Mouse (Mus musculus): ENCODE results near the gene Bmp8a.
"Not testable (repeated sequence)": the region's sequence is repeated elsewhere in the genome, so short reads cannot be mapped to it uniquely, and the experiment has no call there.

Bmp8a gene

DNA sequence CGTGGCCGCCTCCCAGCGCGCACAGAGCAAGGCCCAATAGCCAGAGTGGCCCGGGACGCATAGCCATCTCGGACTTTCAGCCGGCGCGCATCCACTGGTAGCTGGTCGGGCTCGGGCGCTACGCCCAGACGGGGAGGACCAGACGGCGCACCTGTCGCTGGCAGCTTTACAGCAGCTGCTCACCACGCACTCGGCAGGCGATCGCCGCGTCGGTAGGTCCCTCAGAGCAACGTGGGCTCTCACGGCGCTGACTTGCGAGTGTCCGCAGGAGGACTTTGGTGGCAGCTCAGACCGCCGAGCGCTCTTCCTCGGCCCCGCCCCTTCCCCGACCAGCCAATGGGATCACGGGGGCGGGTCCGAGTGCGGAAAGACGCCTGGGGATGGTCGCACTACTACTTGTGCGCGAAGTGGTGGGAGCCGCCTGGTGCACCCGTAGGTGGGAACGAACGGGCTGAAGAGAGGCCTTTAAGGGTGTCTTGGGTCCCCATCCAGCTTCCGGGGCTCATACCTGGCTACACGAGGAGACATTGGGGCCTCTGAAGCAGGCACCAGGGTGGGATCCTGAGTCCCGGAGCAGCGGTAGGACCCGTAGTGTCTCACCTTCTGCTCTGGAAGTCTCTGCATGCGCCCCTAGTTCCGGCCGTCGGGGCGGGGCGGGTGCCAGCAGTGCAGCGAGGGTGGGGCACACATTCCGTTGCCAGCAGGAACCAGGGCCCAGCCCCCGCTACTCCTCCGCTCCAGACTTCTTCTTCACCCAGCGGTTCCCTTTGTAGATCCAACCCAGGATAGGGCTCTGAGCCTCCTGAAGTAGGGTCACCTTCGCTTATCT lies at the start of gene Bmp8a:
Bmp8a (minus strand) TSS at position 611 of the 829 bp plus-strand sequence.
- peak; percentile 59 for DNase-seq

DNA sequence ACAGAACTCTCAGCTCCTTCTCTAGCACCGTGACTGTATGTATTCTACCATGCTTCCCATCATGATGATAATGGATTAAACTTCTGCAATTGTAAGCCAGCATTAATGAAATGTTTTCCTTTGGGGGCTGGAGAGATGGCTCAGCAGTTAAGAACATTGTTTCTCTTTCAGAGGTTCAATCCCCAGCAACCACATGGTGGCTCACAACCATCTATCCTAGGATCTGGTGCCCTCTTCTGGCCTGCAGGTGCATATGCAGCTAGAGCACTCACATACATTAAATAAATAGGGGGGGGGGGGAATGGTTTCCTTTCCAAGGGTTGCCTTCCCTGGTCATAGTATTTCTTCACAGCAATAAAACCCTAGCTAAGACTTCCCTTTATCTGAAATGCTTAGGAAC lies 49.1 kb upstream of the Bmp8a start:
- DNase-seq: peak; percentile 42

DNA sequence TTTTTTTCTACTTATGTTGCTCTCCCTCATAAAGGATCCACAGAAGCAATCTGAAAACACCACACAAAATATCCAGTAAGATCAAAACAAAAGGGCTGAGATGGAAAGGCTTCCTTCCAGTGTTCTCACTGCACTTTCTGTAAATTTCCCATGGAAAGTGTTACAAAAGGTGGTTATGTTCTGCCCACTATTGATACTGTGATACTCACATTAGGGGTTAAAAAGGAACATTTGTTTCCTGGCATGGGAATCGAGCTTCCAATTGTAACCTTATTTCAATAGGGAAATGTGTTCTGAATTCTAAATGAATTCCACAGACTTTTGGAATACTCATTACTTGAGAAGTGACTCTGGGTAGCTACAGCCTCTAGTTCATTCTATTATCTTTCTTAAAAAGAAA lies 42.0 kb upstream of the Bmp8a start:
- no peak for DNase-seq

DNA sequence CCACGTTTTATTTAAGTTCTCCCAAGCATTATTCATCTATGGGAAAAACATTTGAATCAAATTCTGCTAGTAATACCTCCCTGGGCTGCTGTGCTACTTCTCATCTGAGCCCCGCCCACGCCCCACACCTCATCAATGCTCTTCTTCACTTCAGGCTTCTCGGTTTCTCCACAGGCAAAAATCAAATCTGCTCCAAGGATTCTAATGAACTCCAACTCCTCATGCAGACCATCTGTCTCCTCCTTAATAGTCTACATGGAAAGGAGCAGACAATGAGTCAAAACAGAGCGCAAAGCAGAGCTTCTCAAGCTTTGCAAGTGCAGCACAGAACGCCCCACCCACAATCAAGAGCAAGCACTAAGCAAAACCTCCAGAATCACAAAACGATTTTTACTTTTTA lies 40.1 kb upstream of the Bmp8a start:
- no peak for DNase-seq

DNA sequence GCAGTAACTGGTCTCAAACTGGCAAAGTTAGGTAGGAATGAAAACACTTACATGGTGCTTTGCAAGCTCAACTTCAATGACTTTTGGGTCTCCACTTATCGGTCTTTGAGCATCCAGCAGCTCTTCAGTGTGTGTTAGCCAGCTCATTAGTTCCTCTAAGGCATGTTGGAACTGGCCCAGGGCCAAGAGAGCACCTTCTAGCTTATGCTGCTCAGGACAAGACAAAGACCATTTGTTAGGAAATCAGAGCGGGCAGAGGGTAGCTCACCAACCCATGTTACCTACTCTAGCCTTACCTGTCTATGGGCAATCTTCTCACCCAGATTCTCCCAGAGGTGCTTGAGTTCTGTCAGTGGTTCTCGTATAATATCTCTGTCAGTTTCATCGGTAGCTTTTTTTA lies 39.0 kb upstream of the Bmp8a start:
- no peak for DNase-seq

DNA sequence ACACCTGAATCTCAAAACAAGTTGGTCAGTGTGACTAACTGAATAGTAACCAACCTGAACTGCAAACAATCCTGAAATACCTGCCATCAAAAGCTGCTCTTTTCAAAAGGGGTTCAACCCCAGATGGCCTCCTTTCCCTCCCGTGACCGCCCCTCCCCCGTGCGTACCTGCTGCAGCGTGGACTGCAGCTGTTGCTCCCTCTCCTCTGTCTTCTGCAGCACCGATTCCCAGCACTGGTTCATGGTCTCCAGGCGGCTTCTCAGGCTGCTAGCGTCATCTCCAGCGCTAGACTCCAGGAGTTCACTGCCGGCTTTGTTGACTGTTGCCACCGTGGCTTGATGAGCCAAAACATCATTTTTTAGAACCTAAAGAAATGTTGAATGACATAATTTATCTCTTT lies 38.5 kb upstream of the Bmp8a start:
- no peak for DNase-seq

DNA sequence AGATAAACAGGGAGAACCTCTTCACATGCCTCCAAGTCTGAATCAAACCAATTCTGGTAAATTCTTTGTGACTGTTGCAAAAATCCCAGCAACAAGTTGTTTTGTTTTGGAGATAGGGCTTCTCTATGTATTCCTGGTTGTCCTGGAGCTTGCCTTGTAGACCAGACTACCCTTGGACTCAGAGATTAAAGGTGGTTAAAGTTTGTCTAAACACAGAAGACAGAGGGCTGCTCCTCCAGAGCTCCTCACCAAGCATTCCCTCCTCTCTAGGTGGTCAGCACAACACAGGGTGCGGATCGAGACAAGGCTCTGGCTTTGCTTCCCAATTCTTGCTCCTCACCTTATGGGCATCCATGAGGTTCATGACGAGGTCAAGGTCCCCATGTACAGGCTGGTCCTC lies 33.0 kb upstream of the Bmp8a start:
- DNase-seq: no peak

DNA sequence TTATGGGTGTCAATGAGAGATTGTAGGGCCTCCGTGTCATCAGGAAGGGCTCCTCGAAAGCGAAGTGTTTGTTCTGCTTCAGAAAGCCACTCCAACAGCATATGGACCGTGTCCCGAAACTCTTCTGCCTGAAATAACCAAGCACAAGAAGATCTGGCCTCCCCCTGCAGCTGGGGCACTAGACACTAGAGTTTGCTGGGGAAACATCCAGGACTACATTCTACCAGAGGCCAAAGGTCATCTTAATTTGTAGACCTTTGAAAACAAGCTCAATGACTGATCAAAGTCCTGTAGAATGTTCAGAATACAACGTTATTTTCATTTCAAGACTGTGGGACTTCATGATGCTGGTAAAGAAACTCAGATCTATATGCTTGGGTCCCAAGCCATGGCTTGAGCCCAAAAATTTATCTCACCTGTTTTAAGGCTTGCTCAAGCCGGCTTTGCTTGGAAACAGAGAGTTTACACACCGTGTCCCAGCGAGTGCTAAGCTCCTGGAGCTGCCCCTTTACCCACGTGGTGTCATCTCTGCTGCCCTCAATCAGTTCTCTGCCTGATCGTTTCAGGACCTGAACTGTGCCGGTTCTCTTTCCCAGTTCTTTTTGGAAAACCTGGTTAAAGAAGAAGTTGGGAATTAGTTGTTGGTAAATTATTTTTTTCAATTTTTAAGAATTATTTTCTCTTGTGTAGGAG lies 31.4 kb upstream of the Bmp8a start:
- no peak for DNase-seq

DNA sequence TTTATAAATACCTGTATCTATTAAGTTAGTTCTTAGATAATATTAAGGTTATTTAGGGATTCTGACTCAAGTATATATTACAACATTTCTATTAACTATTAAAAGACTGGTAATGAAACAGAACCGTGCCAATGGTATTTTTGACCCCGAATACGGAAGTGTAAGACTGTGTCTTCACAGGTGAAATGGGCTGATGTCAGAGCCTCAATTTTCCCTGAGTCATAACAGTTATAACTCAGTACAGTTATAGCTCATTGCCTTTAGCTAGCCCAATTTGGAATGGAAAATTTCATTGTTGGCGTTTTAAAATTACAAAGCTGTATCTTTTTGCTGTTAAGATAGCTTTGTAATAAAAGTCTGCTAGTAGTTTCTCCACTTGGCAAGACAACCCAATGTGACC lies 20.5 kb upstream of the Bmp8a start:
- DNase-seq: no peak

DNA sequence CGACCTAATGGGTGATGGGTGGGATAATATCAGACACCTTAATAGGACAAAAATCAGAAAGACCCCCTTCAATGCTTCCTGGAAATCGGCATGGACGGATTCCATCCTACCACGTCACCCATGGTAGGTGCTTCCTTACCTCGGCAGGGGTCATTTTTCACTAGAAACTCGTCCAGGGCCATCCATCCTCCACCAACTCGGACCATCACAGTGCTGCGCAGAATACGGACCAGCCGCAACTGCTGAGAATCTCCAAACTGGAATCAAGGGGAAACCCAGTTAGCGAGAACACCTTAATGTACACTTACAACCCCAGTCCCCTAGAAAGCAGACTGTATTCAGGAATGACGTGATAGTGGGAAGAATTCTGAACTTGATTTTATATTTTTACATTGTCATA lies 17.7 kb upstream of the Bmp8a start:
- DNase-seq: no peak

DNA sequence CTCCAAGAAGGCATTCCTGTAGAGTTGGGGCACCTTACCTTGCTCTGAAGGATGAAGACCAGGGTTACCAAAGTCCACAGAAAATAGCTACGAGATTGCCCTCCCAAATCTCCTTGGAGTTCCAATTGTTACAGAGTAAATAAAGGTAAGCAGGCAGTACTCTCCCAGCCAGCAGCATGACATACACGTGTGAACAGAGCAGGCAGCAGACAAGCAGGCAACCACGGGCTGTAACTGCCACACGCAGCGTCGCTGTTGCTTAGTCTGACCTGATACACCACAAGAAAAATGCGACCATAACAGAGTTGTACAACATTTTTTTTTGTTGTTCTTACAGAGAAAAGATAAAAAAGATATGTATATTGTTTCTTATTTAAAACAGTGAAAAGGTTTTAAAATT lies 15.6 kb upstream of the Bmp8a start:
- no peak for DNase-seq

DNA sequence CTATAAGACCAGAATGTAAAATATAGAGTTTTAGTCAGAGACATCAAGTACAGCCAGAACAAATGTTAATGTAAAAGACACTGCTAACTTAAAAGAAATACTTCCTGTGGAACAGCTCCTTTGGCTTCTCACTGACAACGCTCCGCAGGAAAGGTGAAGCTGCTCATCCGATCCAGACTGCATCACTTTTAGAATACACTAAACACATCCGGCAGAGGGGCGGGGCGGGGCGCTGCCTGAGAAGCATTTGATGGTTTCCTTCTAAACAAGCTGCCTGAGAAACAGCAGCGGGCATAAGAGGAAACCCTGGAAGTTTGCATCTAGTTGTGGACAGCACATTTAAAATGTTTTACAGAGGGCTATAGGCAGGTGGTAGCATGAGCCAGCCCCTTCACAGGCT lies 12.9 kb upstream of the Bmp8a start:
- DNase-seq: no peak

DNA sequence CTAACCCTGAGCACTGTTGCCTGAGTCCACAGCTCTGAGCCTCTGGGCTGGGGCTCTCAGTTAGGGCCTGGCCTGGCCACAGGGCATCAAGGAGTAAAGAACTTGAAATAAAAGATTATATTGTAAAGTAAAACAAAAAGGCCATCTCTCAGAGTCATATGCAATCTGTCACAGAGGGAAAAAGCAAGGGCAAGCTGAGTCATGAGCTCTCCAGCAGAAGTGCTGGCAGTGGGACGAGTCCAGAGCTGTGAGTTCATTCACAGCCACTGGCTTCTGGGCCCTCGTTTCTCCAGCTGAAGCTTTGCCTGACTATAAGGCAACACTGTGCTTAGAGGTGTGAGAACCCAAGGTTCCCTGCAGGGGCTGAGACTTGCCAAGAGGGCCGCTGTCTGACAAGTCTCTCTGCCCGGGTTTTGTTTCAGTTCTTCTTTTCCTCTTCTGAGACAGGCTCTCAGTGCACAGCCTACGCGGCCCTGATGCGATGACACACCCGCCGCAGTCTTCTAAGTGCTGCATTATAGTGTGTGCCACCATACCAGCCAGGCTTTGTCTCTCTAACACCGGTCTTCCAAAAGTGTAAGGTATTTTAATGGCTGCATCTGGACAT lies 10.3 kb upstream of the Bmp8a start:
- DNase-seq: no peak

DNA sequence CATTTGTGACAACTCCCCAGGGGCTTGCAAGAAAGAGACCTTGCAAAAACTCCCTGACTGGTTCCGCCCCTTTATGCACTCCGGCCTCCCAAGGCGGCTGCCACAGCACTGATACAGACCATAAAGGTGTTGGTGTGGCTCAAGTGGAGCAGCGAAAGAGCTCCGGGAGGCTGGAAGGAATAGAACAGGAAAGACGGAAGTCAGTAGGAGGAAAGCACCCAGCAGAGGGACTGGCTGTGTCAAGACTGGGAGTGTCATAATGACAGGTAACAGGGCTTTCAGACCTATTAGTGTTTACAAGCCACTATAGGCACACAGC lies 378 bp upstream of the Bmp8a start:
- DNase-seq: no peak

DNA sequence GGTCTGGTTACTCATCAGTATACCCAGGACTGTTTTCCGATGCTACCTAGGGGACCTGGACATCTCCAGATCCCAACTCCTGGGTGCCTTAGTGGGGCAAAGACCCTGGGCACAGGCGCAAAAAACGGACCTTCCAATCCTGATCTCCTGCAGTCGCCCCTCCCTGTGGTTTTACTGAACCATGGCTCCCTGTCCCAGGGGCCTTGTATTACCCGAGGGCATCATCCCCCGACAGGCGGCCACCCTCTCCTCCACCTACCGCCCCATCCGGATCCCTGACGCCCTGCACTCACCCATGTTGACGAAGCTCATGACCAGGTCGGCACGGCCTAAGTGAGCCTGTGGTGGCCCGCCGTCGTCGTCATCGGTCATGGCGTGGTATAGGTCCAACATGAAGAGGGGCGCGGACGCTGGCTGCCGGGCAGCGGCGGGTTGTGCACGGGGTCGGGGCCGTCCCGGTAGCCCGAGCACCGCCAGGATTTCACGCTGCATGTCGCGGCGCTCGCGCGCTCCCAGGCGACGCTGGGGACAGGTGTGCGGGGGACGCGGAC lies 886 bp downstream of the Bmp8a start:
- no peak for DNase-seq

DNA sequence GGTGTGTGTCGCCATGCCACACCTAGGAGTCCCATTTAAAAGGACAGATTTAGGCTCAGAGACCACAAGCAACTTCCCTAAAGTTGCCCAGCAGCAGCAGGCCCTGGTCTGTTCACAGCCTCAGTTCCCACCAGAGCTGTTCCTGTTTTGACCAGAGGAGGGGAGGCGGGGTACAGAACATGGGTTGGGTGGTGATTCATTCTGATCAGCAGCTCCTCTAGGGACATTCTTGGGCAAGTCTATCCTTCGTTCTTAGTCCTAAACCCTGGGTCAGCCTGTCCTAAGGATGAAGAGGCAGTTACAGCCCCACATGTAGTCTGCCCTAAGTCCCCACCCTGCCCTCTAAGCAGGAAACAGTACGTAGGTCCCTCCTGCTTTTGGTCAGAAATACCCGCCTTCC lies 2.8 kb downstream of the Bmp8a start:
- no peak for DNase-seq

DNA sequence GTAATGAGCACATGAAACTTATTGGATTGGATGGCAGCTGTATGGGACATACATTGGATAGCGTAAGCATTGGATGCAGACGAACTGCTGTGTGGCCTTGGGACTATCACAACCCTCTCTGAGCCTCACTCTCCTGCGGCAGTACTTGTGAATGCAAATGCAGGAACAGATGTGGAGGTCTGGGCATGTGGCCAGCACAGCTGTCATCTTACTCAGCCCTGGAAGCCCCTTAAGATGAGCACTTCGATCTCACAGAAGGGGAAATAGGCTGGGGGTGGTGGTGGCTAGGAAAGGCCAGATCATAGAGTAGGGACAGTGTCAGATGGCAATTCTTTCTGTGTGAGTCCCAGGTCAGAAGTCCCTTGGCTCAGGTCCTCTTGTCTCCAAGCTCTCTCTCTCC lies 5.4 kb downstream of the Bmp8a start:
- no peak for DNase-seq

DNA sequence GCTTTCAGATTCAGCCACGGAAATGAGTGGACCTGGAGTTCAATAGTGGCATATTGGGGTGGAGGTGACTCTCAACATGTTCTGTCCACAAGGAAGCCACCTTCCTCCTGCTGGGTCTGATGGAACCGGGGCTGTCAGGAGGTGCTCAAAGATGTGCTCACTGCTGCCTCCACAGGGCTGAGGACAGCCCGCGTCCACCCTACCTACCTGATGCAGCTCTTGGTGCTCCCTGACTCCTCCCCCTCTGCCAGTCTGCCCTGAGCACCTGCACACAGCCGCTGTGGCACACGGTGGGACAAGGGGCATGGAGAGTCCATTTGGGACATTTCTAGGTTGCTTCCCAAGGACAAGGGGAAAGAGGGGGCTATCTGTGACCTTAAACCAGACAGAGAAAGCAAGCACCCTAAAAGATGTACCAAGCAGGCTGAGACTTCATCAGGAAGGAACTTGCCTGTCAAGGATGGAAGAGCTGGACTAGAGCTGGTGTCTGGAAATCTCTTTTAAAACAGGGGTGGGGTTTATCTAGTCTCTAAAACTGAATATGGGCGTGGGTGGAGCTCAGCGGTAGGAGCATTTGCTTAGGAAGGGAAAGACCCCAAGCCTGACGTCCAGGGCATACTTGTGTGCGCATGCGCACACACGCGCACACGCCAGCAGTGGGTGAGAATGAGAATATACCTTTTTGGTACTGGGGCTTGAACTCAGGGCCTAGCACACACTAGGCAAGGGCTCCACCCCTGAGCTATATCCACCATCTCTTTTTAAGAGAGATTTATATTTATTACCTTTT lies 7.1 kb downstream of the Bmp8a start:
- DNase-seq: no peak

DNA sequence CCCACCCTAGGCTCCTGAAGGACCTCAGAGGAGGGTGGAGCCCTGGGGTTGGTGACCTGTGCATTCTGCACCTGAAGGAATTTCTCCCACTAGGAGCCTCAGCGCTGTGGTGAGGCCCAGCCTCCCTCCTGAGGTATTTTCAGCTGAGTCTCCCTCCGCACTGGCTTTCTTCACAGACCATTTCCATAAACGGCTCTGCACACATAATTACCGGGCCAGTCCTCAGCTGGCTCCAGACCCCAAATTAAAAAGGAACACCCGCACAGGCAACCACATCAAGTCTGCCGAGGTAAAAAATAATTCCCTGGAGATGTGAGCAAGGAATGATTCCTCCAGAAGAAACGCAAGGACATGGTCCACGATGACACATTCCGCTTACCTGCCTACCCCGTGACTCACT lies 7.8 kb downstream of the Bmp8a start:
- DNase-seq: not testable (repeated sequence)

DNA sequence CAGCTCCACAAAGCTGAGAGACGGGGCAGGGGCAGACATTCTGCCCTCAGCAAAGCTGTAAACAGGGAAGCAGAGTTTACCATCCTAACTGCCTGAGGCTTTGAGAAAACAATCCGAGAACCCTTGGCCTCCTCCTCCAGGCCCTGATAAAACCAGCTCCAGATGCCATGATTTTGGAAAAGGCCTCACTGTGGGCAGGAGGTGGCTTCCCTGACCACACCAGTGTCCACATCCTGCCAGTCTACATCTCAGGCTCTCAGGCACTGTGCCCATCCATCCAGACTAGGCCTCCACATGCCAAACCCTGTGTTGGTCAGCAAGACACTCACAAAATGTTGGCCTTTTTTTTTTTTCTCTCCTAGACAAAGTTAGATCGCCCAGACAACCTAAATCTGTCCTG lies 8.9 kb downstream of the Bmp8a start:
- no peak for DNase-seq

DNA sequence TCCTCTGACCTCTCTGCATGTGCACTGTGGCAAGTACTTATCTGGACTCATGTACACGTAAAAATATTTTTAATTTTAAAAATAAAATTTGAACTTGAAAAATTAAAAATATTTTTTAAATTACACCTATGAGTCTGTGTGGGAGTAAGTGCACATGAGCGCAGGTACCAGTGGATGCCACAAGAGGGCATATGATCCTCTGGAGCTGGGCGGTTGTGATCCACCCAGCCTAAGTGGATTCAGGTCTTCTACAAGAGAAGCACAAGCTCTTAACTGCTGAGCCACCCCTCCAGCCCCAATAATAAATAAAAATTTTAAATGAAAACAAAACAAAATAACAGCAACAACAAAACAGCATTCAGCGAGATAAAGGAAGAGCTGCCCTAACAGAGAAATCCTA lies 9.9 kb downstream of the Bmp8a start:
- no peak for DNase-seq

DNA sequence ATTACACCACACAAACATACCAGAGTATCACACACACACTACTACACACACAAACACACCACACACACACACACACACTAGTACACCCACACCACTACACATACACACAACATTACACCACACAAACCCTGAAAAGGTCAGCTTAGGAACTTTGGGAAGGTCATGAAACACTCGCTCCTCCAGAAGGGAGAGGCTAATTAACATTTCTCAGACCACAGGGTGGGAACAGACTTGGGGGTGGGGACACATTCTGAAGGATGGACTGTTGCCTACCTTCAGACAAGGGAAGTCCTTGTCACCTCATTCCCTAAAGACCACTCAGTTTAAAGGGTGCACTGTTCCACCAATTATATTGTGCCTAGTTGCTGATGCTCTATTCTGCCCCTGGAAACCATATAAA lies 11.1 kb downstream of the Bmp8a start:
- not testable (repeated sequence) for DNase-seq

DNA sequence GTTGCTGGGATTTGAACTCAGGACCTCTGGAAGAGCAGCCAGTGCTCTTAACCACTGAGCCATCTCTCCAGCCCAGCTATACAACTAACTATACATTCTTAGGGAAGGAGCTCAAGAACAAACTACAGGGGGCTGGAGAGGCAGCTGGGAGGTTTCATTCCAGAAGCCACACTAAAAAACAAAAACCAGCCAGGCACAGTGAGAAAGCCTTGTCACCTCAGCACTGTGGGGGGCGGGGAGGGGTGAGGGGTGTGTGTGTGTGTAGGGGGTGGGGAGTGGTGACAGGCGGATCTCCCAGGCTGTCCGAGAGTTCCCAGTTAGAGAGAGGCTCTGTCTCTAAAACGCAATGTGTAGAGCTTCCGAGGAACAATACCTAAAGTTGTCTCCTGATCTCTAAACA lies 11.7 kb downstream of the Bmp8a start:
- no peak for DNase-seq
